Mouse (Mus musculus) central nervous system, embryonic 11.5 days (tissue): ENCODE results near the gene Dnah7b. TPM values are rescaled to one million over a fixed set of nuclear protein-coding genes. Genes with fewer than 3 reads are reported as not detected.

ENCODE experiments used
- polyA plus RNA-seq: library from polyadenylated mRNA; depleted of rRNA; stranded (reverse); fragments of >200 nt; gene quantifications from 2 replicates; pipeline ENCODE4 v1.2.3, GENCODE M21; 2012; rRNA removed

The Dnah7b gene
- polyA plus RNA-seq = 7.0 and 7.4 TPM in 2 replicates

DNA sequence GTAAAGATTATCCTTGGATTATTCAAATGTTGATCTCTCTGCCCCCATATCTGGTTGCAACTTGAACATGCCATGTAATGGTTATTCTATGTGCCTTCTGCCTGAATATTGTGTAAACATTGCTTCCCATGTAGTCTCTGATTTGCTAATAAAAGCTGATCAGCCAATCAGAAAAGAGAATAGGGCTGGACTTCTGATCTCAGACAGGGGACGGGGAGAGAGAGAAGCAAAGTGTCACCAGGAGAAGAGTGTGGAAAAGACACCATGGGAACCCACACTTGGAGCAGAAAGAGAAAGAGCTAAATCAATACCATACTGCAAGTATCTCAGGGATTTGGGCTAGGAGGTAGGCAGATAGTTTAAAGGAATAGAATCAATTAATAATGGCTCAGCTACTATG lies at the start of gene Dnah7b:
Gene Dnah7b (plus strand): TSS at position 301 of the 400 bp plus-strand sequence.

Other genes starting within 250 kb of the Dnah7b start
- not detected in 2 replicates for gene Gm5269, start 176.0 kb upstream of the Dnah7b start, polyA plus RNA-seq
- 10.8 and 12.0 TPM in 2 replicates for gene Slc40a1, start 139.8 kb upstream of the Dnah7b start, polyA plus RNA-seq